Mouse (Mus musculus): ENCODE results near the gene 1810049J17Rik.

- TF ChIP-seq POLR2A (IDR thresholded peaks at IDR 0.05; ENCODE audit: low read depth, low read length), result no peak
- no peak for TF ChIP-seq CTCF (conservative IDR thresholded peaks at IDR 0.05; ENCODE audit: insufficient read depth, insufficient read length, low read depth, low read length)
These were observed 34.2 kb upstream of the 1810049J17Rik start for GRCm38 (mm10) chr15:12355907-12356306.
